Mouse (Mus musculus) brain, embryonic 14.5 days (tissue): ENCODE results near the gene Arid4a.

ENCODE experiments used
- CTCF ChIP-seq: fragments of 200-500 bp; IDR thresholded peaks from 2 replicates; pipeline ENCODE4 v1.5.1; 2012; ENCODE audit warnings: inconsistent platforms, mild to moderate bottlenecking, moderate library complexity, borderline replicate concordance; ENCODE audit not compliant: insufficient read depth, insufficient read length; ENCODE audit errors: extremely low read depth
- POLR2A ChIP-seq: fragments of 200-500 bp; IDR thresholded peaks from 2 replicates; pipeline ENCODE4 v1.6.1; 2012; ENCODE audit warnings: mild to moderate bottlenecking, inconsistent platforms, borderline replicate concordance; ENCODE audit not compliant: poor library complexity, insufficient read depth, insufficient read length, severe bottlenecking; ENCODE audit errors: extremely low read depth

DNA sequence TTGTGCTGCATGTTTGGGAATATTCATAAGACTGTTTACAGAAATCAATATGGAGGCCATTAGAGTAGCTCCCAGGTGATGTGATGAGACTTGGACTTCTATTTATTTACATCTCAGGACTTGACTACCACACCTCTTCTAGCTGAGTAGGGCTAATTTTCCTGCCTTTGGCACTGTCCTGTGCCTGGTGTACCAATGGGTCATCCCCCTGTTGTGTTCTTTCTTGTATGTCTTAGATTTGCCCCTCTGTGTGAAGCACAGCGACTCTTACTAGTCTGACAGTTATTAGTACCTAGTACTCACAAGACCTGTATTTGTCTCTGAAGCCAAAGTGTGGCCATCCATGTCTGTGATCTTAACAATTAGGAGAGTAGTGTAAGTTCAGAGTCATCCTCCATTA, 26.7 kb downstream of the Arid4a start:
- TF ChIP-seq CTCF (no peak), POLR2A (no peak)
